Comparison of ENCODE assay signal across 8 mouse cellular contexts in genomic region chr3:41284897-41285296, GRCm38 (mm10).
A peak's percentile ranks its signal among the peaks of the same experiment; 100 is the strongest.
DNase-seq lines count a peak whose midpoint lies in the region; ATAC-seq and TF ChIP-seq lines count a peak whose summit lies in the region.

No protein-coding gene starts in this region.

- H3K9me3 ChIP-seq in intestine, embryonic 14.5 days (ENCODE audit: control insufficient read depth, low read length), result no peaks in the 10 kb centered on the region
- H3K9me3 ChIP-seq in neural tube, embryonic 15.5 days (replicated peaks), result no peaks in the 10 kb centered on the region

- TF ChIP-seq CTCF in liver, adult 2 months (IDR thresholded peaks at IDR 0.05; ENCODE audit: low read depth, low read length), result no peak

- H3K79me2 ChIP-seq in liver, adult 2 months (ENCODE audit: control insufficient read depth, insufficient read depth, low read length), result no peaks in the 10 kb centered on the region

- no peak overlapping the region for H3K9ac ChIP-seq in intestine, embryonic 14.5 days (ENCODE audit: low read length)
- H3K9ac ChIP-seq in liver, adult 2 months (ENCODE audit: low read depth, low read length), result no peak overlapping the region
- H3K9ac ChIP-seq in neural tube, embryonic 15.5 days (replicated peaks), result no peak overlapping the region

- no peak overlapping the region for H3K4me2 ChIP-seq in intestine, embryonic 14.5 days (ENCODE audit: low read length)
- H3K4me2 ChIP-seq in neural tube, embryonic 15.5 days, result no peak overlapping the region

- peaks cover 12% of the 10 kb centered on the region; the same call in 1 of the 2 replicates for H3K4me1 ChIP-seq in intestine, embryonic 14.5 days (replicated peaks; ENCODE audit: control insufficient read depth, insufficient read depth, low read length)
- H3K4me1 ChIP-seq in liver, adult 2 months (ENCODE audit: control insufficient read depth, insufficient read depth, low read length), result peaks cover 7% of the 10 kb centered on the region
- peaks cover 13% of the 10 kb centered on the region for H3K4me1 ChIP-seq in neural tube, embryonic 15.5 days

- TF ChIP-seq POLR2A in liver, adult 2 months (IDR thresholded peaks at IDR 0.05; ENCODE audit: extremely low read depth, insufficient read depth, low read length), result no peak

- no peak overlapping the region for H3K4me3 ChIP-seq in intestine, embryonic 14.5 days (ENCODE audit: low read depth, low read length)
- H3K4me3 ChIP-seq in liver, adult 2 months (ENCODE audit: insufficient read depth, low read depth, low read length), result no peak overlapping the region
- H3K4me3 ChIP-seq in neural tube, embryonic 15.5 days (replicated peaks), result no peak overlapping the region

- no peaks in the 10 kb centered on the region for H3K36me3 ChIP-seq in intestine, embryonic 14.5 days (ENCODE audit: control insufficient read depth, insufficient read depth, low read length)
- no peaks in the 10 kb centered on the region for H3K36me3 ChIP-seq in liver, adult 2 months (ENCODE audit: control insufficient read depth, insufficient read depth, low read length)
- no peaks in the 10 kb centered on the region for H3K36me3 ChIP-seq in neural tube, embryonic 15.5 days

- DNase-seq in 416B (ENCODE audit: low read depth) (peak; percentile 26), adipocyte (ENCODE audit: low spot score) (peak; percentile 85)
- peak; percentile 78 for DNase-seq in forelimb bud, embryonic 11.5 days (ENCODE audit: low read depth, low spot score)
- DNase-seq in intestine, embryonic 14.5 days (ENCODE audit: low spot score), result peak; percentile 73
- peak; percentile 47 for DNase-seq in liver, adult 2 months (ENCODE audit: extremely low read depth, low read depth, low spot score)
- DNase-seq in cerebellum, postnatal 14 days, result no peak
- DNase-seq in cerebellum, adult 8-10 months, result no peak

- 4% methylated on average over 13 of the region's 13 CpGs for WGBS in intestine, embryonic 14.5 days
- WGBS in liver, adult 2 months, result 25% methylated on average over 13 of the region's 13 CpGs
- 27% methylated on average over 13 of the region's 13 CpGs for WGBS in neural tube, embryonic 15.5 days

- H3K27me3 ChIP-seq in intestine, embryonic 14.5 days (replicated peaks; ENCODE audit: control insufficient read depth, insufficient read depth, low read length), result no peaks in the 10 kb centered on the region
- no peaks in the 10 kb centered on the region for H3K27me3 ChIP-seq in liver, adult 2 months (ENCODE audit: control insufficient read depth, insufficient read depth, low read length)
- no peaks in the 10 kb centered on the region for H3K27me3 ChIP-seq in neural tube, embryonic 15.5 days (replicated peaks)

- H3K27ac ChIP-seq in intestine, embryonic 14.5 days (ENCODE audit: low read depth), result peak overlapping the region; percentile 29
- H3K27ac ChIP-seq in liver, adult 2 months (replicated peaks; ENCODE audit: insufficient read depth, low read depth, low read length), result no peak overlapping the region; the same call in 1 of the 2 replicates
- H3K27ac ChIP-seq in neural tube, embryonic 15.5 days (replicated peaks), result peak overlapping the region; percentile 2; the same call in 1 of the 2 replicates

- ATAC-seq in intestine, embryonic 14.5 days (replicated peaks; ENCODE audit: low FRiP score, low TSS enrichment, low read depth), result peak; percentile 88
- ATAC-seq in neural tube, embryonic 15.5 days (ENCODE audit: low FRiP score), result peak; percentile 35; the same call in 1 of the 2 replicates

Comparison
In these comparisons a context has a peak if more than half of its experiments do, and no peak if none do; other contexts are left out.
1. DNase-seq: peak in 416B (single experiment), adipocyte (single experiment), forelimb bud, embryonic 11.5 days (single experiment), intestine, embryonic 14.5 days (single experiment) and liver, adult 2 months (single experiment); none in cerebellum, postnatal 14 days (0 of 2) and cerebellum, adult 8-10 months (single experiment).